Mouse (Mus musculus) heart, embryonic 14.5 days (tissue): Measurements from ENCODE around the gene Hoxc11. TPM values are rescaled to one million over a fixed set of nuclear protein-coding genes. Genes with fewer than 3 reads are reported as not detected.

ENCODE experiments used
- ATAC-seq: fragments of 200-750 bp; cut with Nextera tagmentation; 2 replicates; pipeline ENCODE4 v1.8.0; 2017; ENCODE audit warnings: low read depth, moderate TSS enrichment; ENCODE audit not compliant: insufficient number of reproducible peaks, insufficient read depth, low FRiP score
- H3K27ac ChIP-seq, 2 experiments: fragments of 200-500 bp in 1 of 2; fragments of 300-500 bp in 1 of 2; sonication (generic) in 1 of 2; replicated peaks in 1 of 2; 2 replicates each; pipeline ENCODE4 v1.5.1; 2012 to 2014; ENCODE audit warnings: low read depth in 2 of 2, low read length in 2 of 2, control low read depth in 1 of 2, mild to moderate bottlenecking in 1 of 2, mixed read lengths in 1 of 2; ENCODE audit not compliant: control insufficient read depth in 1 of 2, insufficient read depth in 1 of 2
- H3K27me3 ChIP-seq: fragments of 300-500 bp; sonication (generic); 2 replicates; pipeline ENCODE4 v1.6.1; 2014; ENCODE audit warnings: mild to moderate bottlenecking, low read length, control low read depth; ENCODE audit not compliant: control insufficient read depth, insufficient read depth
- H3K36me3 ChIP-seq: fragments of 300-500 bp; sonication (generic); 2 replicates; pipeline ENCODE4 v1.6.1; 2014; ENCODE audit warnings: mild to moderate bottlenecking, control low read depth, low read length, mixed read lengths; ENCODE audit not compliant: control insufficient read depth, insufficient read depth
- H3K4me1 ChIP-seq, 2 experiments: fragments of 200-500 bp in 1 of 2; fragments of 300-500 bp in 1 of 2; sonication (generic) in 1 of 2; 2 replicates each; pipeline ENCODE4 v1.6.1; 2012 to 2014; ENCODE audit warnings: low read length in 2 of 2, control low read depth in 1 of 2, mixed read lengths in 1 of 2; ENCODE audit not compliant: control insufficient read depth in 2 of 2, insufficient read depth in 2 of 2
- H3K4me2 ChIP-seq: fragments of 300-500 bp; sonication (generic); 2 replicates; pipeline ENCODE4 v1.6.1; 2014; ENCODE audit warnings: mild to moderate bottlenecking, low read length
- H3K4me3 ChIP-seq, 2 experiments: fragments of 200-500 bp in 1 of 2; fragments of 300-500 bp in 1 of 2; sonication (generic) in 1 of 2; 2 replicates each; pipeline ENCODE4 v1.5.1; 2012 to 2014; ENCODE audit warnings: low read length in 2 of 2, mild to moderate bottlenecking in 2 of 2, control low read depth in 1 of 2, low read depth in 1 of 2, moderate library complexity in 1 of 2; ENCODE audit not compliant: control insufficient read depth in 1 of 2, insufficient read depth in 1 of 2
- H3K9ac ChIP-seq: fragments of 300-500 bp; sonication (generic); 2 replicates; pipeline ENCODE4 v1.6.1; 2014; ENCODE audit warnings: mild to moderate bottlenecking, low read length
- H3K9me3 ChIP-seq: fragments of 300-500 bp; sonication (generic); 2 replicates; pipeline ENCODE4 v1.6.1; 2016; ENCODE audit warnings: low read length, control low read depth; ENCODE audit not compliant: control insufficient read depth
- WGBS: fragments of 180-500 bp; shearing (Covaris S2); extraction: QIAGEN DNeasy Blood & Tissue Kit; methylation state at CpG from one replicate; pipeline ENCODE4 v1.1.7; 2014; 5-methylcytosine and 5-hydroxymethylcytosine counted together
- polyA plus RNA-seq: library from polyadenylated mRNA; unstranded; fragments of >200 nt; fragmentation: Nextera tagmentation; extraction: Ambion mirVana; gene quantifications from 2 replicates; pipeline ENCODE4 v1.2.1, GENCODE M21; 2014

The Hoxc11 gene
- polyA plus RNA-seq, 1 experiment from 2014 or later: not detected

DNA sequence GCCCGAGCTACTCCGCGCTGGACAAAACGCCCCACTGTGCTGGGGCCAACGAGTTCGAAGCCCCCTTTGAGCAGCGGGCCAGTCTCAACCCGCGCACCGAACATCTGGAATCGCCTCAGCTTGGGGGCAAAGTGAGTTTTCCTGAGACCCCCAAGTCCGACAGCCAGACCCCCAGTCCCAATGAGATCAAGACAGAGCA, 13.0 kb downstream of the Hoxc11 start, which contains the start of gene Hoxc5:
TSS of gene Hoxc5 (plus strand) at position 132 of the 199 bp plus-strand sequence.
- 5% methylated on average over 12 of the region's 12 CpGs for WGBS
- no peak for ATAC-seq
- Histone ChIP-seq H3K9ac (no peak within 1 kb of the TSS), H3K9me3 (no peaks in the 10 kb centered on the region), H3K36me3 (no peaks in the 10 kb centered on the region), H3K4me3 (peak within 1 kb of the TSS in 1 of 2 experiments; percentile 16; a peak in 1 of 4 replicates), H3K4me2 (peak within 1 kb of the TSS; percentile 44), H3K27ac (no peak within 1 kb of the TSS), H3K27me3 (peaks cover 99% of the 10 kb centered on the region), H3K4me1 (no peaks in the 10 kb centered on the region; a peak in 1 of 4 replicates)

DNA sequence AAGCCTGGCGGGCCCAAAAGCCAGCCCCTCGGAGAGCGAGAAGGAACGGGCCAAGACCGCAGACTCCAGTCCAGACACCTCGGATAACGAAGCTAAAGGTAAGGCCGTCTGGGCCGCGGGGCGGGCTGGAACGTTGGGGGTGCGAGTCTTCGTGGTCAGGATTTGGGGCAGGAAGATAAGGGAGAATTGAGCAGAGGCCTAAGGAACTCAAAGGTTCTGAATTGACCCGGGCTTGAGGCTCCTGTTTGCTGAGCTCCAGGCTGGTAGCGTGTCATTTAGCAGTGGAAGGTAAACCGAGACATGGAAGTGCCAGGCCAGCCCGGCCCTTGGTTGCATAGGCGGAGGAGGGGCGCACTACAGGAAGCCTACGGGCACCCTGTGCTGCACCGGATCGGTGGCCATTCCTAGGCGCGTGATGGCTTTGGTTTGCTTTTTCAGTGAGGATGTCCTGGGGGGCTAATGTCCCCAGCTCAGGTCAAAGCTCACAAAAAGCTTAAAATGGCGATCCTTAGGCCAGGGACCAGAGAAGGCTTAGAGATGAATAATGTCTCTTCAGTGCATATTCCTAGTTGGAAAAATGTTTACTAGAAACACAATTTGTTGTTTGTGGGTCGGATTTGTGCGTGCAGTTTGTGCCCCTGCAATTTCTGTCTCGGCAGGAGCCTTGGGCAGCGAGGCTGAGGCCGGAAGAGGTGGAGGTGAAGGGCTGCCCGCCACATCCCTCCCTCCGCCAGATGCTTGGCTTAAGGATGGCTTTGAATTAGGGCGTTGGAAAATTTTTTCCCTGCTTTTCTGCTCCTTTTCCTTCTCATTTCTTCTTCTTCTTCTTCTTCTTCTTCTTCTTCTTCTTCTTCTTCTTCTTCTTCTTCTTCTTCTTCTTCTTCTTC, 13.5 kb downstream of the Hoxc11 start:
- no peak overlapping the region for H3K4me2 ChIP-seq
- no peaks in the 10 kb centered on the region for H3K9me3 ChIP-seq
- ATAC-seq: no peak
- peaks cover 99% of the 10 kb centered on the region for H3K27me3 ChIP-seq
- no peak overlapping the region for H3K9ac ChIP-seq
- 4% methylated on average over 34 of the region's 34 CpGs for WGBS
- no peak overlapping the region for H3K4me3 ChIP-seq
- no peaks in the 10 kb centered on the region; a peak in 1 of 4 replicates for H3K4me1 ChIP-seq
- no peaks in the 10 kb centered on the region for H3K36me3 ChIP-seq
- H3K27ac ChIP-seq: no peak overlapping the region

DNA sequence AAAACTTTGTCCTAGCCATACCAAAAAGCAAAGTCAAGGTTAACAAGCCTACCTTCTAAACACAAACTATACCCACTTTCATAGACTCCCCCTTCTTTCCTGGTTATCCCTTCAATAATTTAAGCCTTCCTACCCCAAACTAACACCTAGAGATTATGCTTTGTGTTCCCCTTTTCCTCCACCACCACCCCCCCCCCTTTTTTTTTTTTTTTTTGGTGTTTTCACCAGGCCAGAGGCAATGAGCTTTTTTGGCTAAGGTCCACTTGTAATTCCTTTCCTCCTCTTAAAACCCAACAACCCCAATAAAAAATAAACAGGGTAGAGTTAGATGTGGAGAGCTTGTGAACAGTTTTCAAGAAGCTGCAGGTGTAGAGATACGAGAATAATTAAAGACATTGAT, 15.1 kb downstream of the Hoxc11 start:
- Histone ChIP-seq H3K9ac (no peak overlapping the region), H3K4me2 (no peak overlapping the region), H3K4me3 (no peak overlapping the region), H3K27ac (no peak overlapping the region), H3K27me3 (peaks cover 99% of the 10 kb centered on the region), H3K36me3 (no peaks in the 10 kb centered on the region), H3K4me1 (no peaks in the 10 kb centered on the region; a peak in 1 of 4 replicates), H3K9me3 (no peaks in the 10 kb centered on the region)
- ATAC-seq: no peak
- 26% methylated on average over 1 of the region's 1 CpGs for WGBS

DNA sequence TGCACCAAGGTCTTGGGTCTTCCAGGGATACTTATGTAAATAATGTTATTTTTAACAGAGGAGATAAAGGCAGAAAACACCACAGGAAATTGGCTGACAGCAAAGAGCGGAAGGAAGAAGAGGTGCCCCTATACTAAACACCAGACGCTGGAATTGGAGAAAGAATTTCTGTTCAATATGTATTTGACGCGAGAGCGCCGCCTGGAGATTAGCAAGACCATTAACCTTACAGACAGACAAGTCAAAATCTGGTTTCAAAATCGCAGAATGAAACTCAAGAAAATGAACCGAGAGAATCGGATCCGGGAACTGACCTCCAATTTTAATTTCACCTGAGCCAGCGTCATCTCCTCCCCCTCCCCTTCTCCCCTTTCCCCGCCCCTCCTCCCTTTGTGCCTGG, 16.5 kb downstream of the Hoxc11 start:
- H3K9ac ChIP-seq: no peak overlapping the region
- H3K9me3 ChIP-seq: no peaks in the 10 kb centered on the region
- peaks cover 99% of the 10 kb centered on the region for H3K27me3 ChIP-seq
- no peaks in the 10 kb centered on the region; a peak in 1 of 4 replicates for H3K4me1 ChIP-seq
- H3K27ac ChIP-seq: no peak overlapping the region
- H3K4me3 ChIP-seq: no peak overlapping the region
- ATAC-seq: no peak
- H3K36me3 ChIP-seq: no peaks in the 10 kb centered on the region
- WGBS: 1% methylated on average over 12 of the region's 12 CpGs
- no peak overlapping the region for H3K4me2 ChIP-seq

DNA sequence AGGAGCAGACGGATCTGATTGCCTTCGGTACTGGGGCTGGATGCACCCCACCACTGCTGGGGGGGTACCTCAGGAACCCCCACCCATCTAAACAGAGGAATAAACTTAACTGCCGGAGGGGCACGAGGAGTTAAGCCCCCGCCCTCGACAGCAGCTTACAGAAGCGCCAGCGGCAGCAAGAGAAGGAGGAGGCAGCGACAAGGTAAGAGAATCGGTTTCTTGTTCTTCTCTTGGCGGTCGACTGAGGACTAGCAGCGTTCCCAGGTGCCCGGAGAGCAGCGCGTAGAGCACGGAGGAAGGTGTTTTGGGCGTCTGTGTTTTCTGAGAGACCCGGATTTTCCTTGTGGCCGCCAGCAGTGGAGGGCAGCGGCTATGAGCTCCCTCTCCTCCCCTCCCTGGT, 18.0 kb downstream of the Hoxc11 start:
- Histone ChIP-seq H3K36me3 (no peaks in the 10 kb centered on the region), H3K9ac (no peak overlapping the region), H3K27me3 (peaks cover 99% of the 10 kb centered on the region), H3K9me3 (no peaks in the 10 kb centered on the region), H3K4me3 (no peak overlapping the region), H3K4me1 (no peaks in the 10 kb centered on the region; a peak in 1 of 4 replicates), H3K27ac (no peak overlapping the region), H3K4me2 (no peak overlapping the region)
- ATAC-seq: no peak
- WGBS: under 1% methylated on average over 21 of the region's 21 CpGs

DNA sequence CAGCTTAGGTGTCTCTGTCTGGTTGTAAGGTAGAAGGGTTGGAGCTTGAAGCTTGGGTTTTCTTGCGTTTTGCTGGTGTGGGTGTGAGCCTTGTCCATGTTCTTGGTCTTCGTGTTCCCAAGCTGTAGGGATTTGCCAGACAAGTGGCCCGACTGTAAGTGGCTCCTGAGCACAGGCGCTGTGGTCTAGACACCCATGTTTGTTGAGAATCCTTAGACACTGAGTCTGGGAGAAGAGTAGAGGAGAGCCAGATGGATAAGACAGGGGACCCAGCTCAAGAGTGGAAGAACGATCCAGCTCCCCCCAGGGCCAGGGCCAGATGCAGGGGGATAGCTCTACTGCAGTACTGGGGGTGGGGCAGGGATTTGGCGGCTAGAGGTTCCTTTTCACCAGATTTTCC, 18.5 kb downstream of the Hoxc11 start:
- H3K4me1 ChIP-seq: no peaks in the 10 kb centered on the region; a peak in 1 of 4 replicates
- no peaks in the 10 kb centered on the region for H3K9me3 ChIP-seq
- H3K4me3 ChIP-seq: no peak overlapping the region
- H3K4me2 ChIP-seq: no peak overlapping the region
- WGBS: 2% methylated on average over 6 of the region's 6 CpGs
- no peak for ATAC-seq
- H3K27ac ChIP-seq: no peak overlapping the region
- peaks cover 99% of the 10 kb centered on the region for H3K27me3 ChIP-seq
- H3K36me3 ChIP-seq: no peaks in the 10 kb centered on the region
- H3K9ac ChIP-seq: no peak overlapping the region

DNA sequence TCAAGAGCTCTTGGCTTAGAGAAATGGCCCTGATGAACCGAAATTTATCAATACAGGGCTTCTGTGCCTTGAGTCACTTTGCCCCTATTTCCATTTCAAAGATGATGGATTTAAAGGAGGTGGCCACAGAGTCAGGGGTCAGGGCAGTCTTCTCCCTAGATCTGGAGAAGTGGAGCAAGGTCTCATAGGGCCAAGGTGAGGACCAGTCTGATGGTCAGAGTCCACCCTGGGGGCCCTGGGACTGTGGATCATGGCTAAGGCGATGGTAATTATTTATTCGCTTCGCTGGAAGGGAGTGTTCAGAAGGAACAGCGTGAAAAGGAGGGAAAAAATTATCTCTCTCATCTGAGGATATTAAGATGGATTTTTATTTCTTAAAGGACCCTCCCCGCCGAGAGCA, 20.8 kb downstream of the Hoxc11 start:
- H3K4me3 ChIP-seq: no peak overlapping the region
- no peaks in the 10 kb centered on the region for H3K9me3 ChIP-seq
- H3K4me1 ChIP-seq: no peaks in the 10 kb centered on the region; a peak in 1 of 4 replicates
- no peaks in the 10 kb centered on the region for H3K36me3 ChIP-seq
- WGBS: 4% methylated on average over 7 of the region's 7 CpGs
- H3K9ac ChIP-seq: no peak overlapping the region
- ATAC-seq: no peak
- H3K4me2 ChIP-seq: no peak overlapping the region
- H3K27me3 ChIP-seq: peaks cover 100% of the 10 kb centered on the region
- H3K27ac ChIP-seq: no peak overlapping the region

DNA sequence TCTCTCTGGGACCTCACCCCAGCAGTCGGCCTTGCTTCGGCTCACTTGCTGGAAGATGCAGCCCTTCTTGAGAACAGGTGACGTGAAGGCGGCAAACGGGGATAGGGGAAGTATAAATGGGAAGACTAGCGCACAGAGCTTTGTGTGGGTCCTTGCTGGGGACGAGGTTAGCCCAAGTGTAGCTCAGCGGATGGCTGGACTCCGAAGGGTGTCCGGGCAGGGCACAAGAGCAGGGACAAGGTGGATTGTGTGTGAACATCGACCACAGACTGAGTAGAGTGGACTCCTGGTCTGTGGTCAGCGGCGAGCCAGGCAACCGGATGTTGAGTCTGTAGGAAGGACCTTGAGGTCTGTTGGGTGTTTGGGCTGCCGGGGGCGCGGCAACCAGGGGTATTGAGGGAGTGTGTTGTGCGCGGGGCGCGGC, 21.5 kb downstream of the Hoxc11 start:
- Histone ChIP-seq H3K27ac (no peak overlapping the region), H3K4me3 (no peak overlapping the region), H3K27me3 (peaks cover 100% of the 10 kb centered on the region), H3K4me2 (no peak overlapping the region), H3K9ac (no peak overlapping the region), H3K4me1 (no peaks in the 10 kb centered on the region; a peak in 1 of 4 replicates), H3K36me3 (no peaks in the 10 kb centered on the region), H3K9me3 (no peaks in the 10 kb centered on the region)
- no peak for ATAC-seq
- WGBS: 2% methylated on average over 21 of the region's 21 CpGs
